Comparison of ENCODE assay signal across 16 mouse cellular contexts in the genomic region with DNA sequence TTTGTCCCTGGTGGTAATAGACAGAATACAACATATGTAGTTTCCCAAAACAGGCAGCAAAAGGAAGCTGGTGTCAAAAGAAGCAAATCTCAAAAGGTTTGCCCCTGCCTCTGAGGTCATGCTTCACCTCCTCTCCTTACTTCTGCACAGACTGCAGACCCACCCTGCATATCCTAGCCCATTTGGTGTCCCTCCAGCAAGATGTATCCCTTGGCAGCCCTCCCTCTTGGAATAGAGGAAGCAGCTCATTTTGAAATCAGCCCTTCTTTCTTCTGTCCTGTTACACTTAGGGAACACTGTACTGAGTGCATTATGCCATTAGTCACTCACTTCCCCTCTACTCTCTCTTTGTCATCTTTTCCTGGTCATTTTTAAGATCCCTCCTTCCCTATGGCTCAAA.
"Had no signal": no experiment of that assay in that cellular context is flagged by ENCODE, and none has a peak within 500 bp of the region (broad histone marks: within the 10 kb centered on the region; RNA-seq: fewer than 3 reads in every experiment).

No protein-coding gene starts in this region.

- H3K4me1 ChIP-seq: limb, embryonic 12.5 days; liver, embryonic 13.5 days; midbrain, embryonic 15.5 days; neural tube, embryonic 13.5 days had no signal

- H3K4me2 ChIP-seq: limb, embryonic 12.5 days; liver, embryonic 13.5 days; midbrain, embryonic 11.5 days; midbrain, embryonic 15.5 days; neural tube, embryonic 13.5 days had no signal

- H3K9me3 ChIP-seq: liver, embryonic 13.5 days; megakaryocyte, embryonic 14.5 days; midbrain, embryonic 15.5 days; neural tube, embryonic 13.5 days had no signal

- H3K27ac ChIP-seq: layer of hippocampus, adult 2 months; limb, embryonic 12.5 days; liver, embryonic 13.5 days; midbrain, embryonic 15.5 days; neural tube, embryonic 13.5 days had no signal

- DNase-seq: kidney, postnatal 10 days; kidney, postnatal 4 days; liver; liver, embryonic 13.5 days; liver, postnatal 0 days; retina, postnatal 1 day; right cerebral cortex, postnatal 4 days; spleen, adult 18-20 months; thymus, adult 2 months; thymus, postnatal 25 days had no signal

- H3K9ac ChIP-seq: limb, embryonic 12.5 days; liver, embryonic 13.5 days; liver, postnatal 0 days; midbrain, embryonic 15.5 days; neural tube, embryonic 13.5 days had no signal

- H3K36me3 ChIP-seq: limb, embryonic 12.5 days; liver, embryonic 13.5 days; midbrain, embryonic 15.5 days; neural tube, embryonic 13.5 days had no signal

- ATAC-seq: liver, postnatal 0 days; midbrain, embryonic 15.5 days had no signal

- H3K4me3 ChIP-seq: layer of hippocampus, adult 2 months; limb, embryonic 12.5 days; liver, embryonic 13.5 days; megakaryocyte, embryonic 14.5 days; midbrain, embryonic 15.5 days; neural tube, embryonic 13.5 days had no signal

- H3K27me3 ChIP-seq: limb, embryonic 12.5 days; liver, embryonic 13.5 days; megakaryocyte, embryonic 14.5 days; midbrain, embryonic 15.5 days; neural tube, embryonic 13.5 days had no signal
